Mouse (Mus musculus) lung, embryonic 14.5 days (tissue): ENCODE measurements around the gene Scpep1. TPM values are rescaled to one million over a fixed set of nuclear protein-coding genes. Genes with fewer than 3 reads are reported as not detected.

ENCODE experiments used
- ATAC-seq: fragments of 200-750 bp; cut with Nextera tagmentation; 2 replicates; pipeline ENCODE4 v1.8.0; 2017; ENCODE audit warnings: mild to moderate bottlenecking, moderate TSS enrichment, moderate library complexity; ENCODE audit not compliant: insufficient read depth
- DNase-seq: peaks from one replicate; pipeline ENCODE4 v3.0.0-alpha.2; 2015
- H3K27ac ChIP-seq: fragments of 300-500 bp; sonication (generic); 2 replicates; pipeline ENCODE4 v1.5.1; 2014; ENCODE audit warnings: low read depth, mild to moderate bottlenecking, moderate library complexity
- H3K27me3 ChIP-seq: fragments of 300-500 bp; sonication (generic); 2 replicates; pipeline ENCODE4 v1.6.1; 2014; ENCODE audit warnings: low read length, control low read depth; ENCODE audit not compliant: insufficient read depth
- H3K36me3 ChIP-seq: fragments of 300-500 bp; sonication (generic); 2 replicates; pipeline ENCODE4 v1.6.1; 2014; ENCODE audit warnings: control low read depth; ENCODE audit not compliant: insufficient read depth
- H3K4me1 ChIP-seq: fragments of 300-500 bp; sonication (generic); 2 replicates; pipeline ENCODE4 v1.6.1; 2014; ENCODE audit warnings: antibody characterized with exemption, control low read depth; ENCODE audit not compliant: insufficient read depth
- H3K4me2 ChIP-seq: fragments of 300-500 bp; sonication (generic); 2 replicates; pipeline ENCODE4 v1.6.1; 2014; ENCODE audit warnings: mild to moderate bottlenecking
- H3K4me3 ChIP-seq: fragments of 300-500 bp; sonication (generic); 2 replicates; pipeline ENCODE4 v1.5.1; 2014; ENCODE audit warnings: low read depth, low read length
- H3K9ac ChIP-seq: fragments of 300-500 bp; sonication (generic); 2 replicates; pipeline ENCODE4 v1.6.1; 2014
- H3K9me3 ChIP-seq: fragments of 300-500 bp; sonication (generic); 2 replicates; pipeline ENCODE4 v1.6.1; 2016; ENCODE audit warnings: low read depth, low read length, control low read depth
- CTCF ChIP-seq: IDR thresholded peaks from 2 replicates; pipeline ENCODE4 v1.5.1; 2016; ENCODE audit warnings: antibody characterized with exemption, low read depth
- WGBS: fragments of 180-500 bp; shearing (Covaris S2); extraction: QIAGEN DNeasy Blood & Tissue Kit; methylation state at CpG from one replicate; pipeline ENCODE4 v1.1.7; 2014; 5-methylcytosine and 5-hydroxymethylcytosine counted together
- polyA plus RNA-seq: library from polyadenylated mRNA; unstranded; fragments of >200 nt; fragmentation: Nextera tagmentation; extraction: Ambion mirVana; gene quantifications from 2 replicates; pipeline ENCODE4 v1.2.1, GENCODE M21; 2014

Gene Scpep1
- polyA plus RNA-seq, 1 experiment from 2014 or later, result 83.6 TPM

GRCm38 (mm10) chr11:88938770-88939169 lies 16.5 kb downstream of the Scpep1 start:
- 0 out of 2 replicates have a peak, but pooled peaks have one; percentile 18 for TF ChIP-seq CTCF
- peaks cover 47% of the 10 kb centered on the region; the same call in 1 of the 2 replicates for H3K36me3 ChIP-seq
- H3K9ac ChIP-seq, result no peak overlapping the region
- no peak overlapping the region for H3K4me3 ChIP-seq
- 91% methylated on average over 2 of the region's 2 CpGs for WGBS
- no peaks in the 10 kb centered on the region for H3K9me3 ChIP-seq
- no peak overlapping the region for H3K4me2 ChIP-seq
- no peak overlapping the region for H3K27ac ChIP-seq
- no peak for DNase-seq
- ATAC-seq, result no peak
- no peaks in the 10 kb centered on the region for H3K27me3 ChIP-seq
- no peaks in the 10 kb centered on the region for H3K4me1 ChIP-seq

DNA sequence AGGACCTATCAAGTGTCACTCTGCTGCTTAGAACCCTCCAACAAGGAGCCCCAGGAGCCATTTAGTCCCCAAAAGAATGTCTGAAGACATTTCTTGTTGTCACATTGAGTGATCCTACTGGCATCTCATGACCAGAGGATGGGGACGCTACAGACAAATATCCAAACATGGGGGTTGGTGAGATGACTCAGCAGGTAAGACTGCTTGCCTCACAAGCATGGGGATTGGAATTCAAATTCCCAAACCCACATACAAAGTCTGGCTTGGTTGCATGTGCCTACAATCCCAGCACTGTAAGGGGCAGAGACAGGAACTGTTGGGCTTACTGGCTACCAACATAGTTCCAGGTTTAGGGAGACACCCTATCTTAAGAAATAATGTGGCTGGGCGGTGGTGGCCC lies 17.4 kb downstream of the Scpep1 start:
- WGBS, result 88% methylated on average over 2 of the region's 2 CpGs
- DNase-seq (no peak), ATAC-seq (no peak)
- Histone ChIP-seq H3K9me3 (no peaks in the 10 kb centered on the region), H3K4me1 (no peaks in the 10 kb centered on the region), H3K27me3 (no peaks in the 10 kb centered on the region), H3K4me2 (no peak overlapping the region), H3K36me3 (peaks cover 47% of the 10 kb centered on the region), H3K9ac (no peak overlapping the region), H3K27ac (no peak overlapping the region), H3K4me3 (no peak overlapping the region)
- TF ChIP-seq CTCF, result no peak

DNA sequence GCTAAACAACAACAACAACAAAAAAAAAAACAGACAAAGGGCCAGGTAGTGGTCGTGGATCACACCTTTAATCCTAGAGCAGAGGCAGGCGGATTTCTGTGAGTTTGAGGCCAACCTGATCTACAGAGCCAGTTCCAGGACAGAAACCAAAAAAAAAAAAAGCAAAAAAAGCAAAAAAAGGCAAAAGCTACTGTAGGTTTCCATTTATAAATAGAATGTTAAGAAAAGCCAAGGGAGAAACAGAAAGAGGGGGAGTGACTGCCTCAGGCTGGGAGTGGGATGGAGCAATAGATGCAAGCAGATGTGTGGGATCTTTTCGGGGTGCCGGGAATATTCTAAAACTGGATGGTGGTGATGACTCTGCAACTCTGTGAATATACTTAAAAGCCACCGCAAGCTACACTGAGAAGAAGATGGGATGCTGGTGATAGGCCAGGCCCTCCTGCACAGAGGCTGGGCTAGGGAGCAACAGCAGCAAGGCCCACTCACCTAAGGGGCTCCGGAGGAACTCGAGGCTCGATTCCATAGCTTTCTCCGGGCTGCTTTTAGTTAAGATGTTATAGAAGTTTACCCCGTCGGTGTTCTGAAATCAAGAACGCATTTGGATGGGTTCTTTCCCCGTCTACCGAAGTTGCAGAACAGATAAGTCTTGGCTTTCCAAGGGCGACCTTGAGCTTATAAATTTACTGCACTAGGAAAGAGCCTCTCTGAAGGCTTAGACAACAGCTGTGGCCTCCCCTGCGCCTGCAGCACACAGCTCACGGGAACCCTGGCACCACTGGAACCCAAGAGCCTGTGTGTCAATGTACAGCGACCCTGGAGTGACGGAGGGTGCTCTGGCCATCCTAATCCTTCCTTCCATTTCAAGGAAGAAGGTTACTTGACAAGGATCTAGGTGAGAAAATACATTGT lies 20.9 kb downstream of the Scpep1 start:
- TF ChIP-seq CTCF, result no peak
- Histone ChIP-seq H3K9ac (no peak overlapping the region), H3K4me2 (no peak overlapping the region), H3K27me3 (no peaks in the 10 kb centered on the region), H3K36me3 (peaks cover 37% of the 10 kb centered on the region), H3K27ac (no peak overlapping the region), H3K4me1 (no peaks in the 10 kb centered on the region), H3K9me3 (no peaks in the 10 kb centered on the region), H3K4me3 (no peak overlapping the region)
- WGBS, result 88% methylated on average over 19 of the region's 19 CpGs
- ATAC-seq, result no peak
- DNase-seq, result no peak

DNA sequence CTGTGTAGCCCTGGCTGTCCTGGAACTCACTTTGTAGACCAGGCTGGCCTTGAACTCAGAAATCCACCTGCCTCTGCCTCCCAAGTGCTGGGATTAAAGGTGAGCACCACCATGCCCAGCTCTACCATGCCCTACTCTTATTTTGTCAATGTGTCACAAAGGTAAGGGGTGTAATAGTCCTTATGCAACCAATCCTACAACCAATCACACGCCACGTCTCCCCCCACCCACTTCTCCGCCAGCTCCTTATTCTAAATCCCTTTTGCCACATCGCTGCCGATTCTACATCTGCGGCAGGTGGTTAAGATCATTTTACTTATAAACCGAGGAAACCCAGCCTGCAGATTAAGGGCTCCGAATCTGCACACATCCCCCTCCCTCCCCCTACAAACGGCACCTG lies 22.2 kb downstream of the Scpep1 start:
- no peak overlapping the region for H3K4me3 ChIP-seq
- H3K27ac ChIP-seq, result no peak overlapping the region
- no peak for TF ChIP-seq CTCF
- H3K4me2 ChIP-seq, result no peak overlapping the region
- 92% methylated on average over 9 of the region's 9 CpGs for WGBS
- H3K4me1 ChIP-seq, result no peaks in the 10 kb centered on the region
- H3K9me3 ChIP-seq, result no peaks in the 10 kb centered on the region
- H3K27me3 ChIP-seq, result no peaks in the 10 kb centered on the region
- ATAC-seq (no peak), DNase-seq (no peak)
- peaks cover 40% of the 10 kb centered on the region for H3K36me3 ChIP-seq
- H3K9ac ChIP-seq, result no peak overlapping the region

DNA sequence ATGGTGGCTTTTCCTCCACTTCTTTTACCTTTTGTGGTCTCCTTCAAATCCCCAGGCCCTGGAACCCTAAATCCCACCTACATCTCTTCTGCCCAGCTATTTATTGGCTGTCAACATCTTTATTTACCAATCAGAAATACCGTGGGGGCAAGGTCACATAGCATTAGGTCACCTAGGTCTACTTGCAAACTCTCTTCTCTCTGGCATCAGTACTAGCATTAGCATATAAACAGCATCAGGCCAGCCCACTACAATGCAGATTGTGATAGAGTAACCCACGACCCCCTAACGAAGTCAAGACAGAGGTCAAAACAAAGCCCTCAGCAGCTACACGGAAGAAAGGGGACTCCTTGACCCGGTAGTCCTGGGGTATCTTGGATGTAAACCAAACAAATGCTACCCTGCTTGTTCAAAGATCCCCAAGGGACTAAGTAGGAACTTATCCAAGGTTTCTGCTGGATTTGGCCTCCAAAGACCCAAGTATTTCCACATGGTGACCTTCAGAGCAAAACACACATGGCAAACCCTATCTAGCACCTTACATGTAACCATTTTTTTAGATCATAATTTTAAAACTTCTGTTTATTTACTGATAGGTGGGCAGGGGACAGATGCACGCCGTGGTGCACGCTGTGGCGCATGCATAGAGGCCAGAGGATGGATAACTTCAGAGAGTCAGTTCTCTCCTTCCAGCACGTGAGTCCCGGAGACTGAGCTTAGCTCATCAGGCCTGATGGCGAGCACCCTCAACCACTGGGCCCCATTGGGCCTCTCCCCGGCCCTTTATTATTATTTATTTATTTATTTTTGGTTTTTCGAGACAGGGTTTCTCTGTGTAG lies 23.4 kb downstream of the Scpep1 start:
- H3K9me3 ChIP-seq, result no peaks in the 10 kb centered on the region
- no peaks in the 10 kb centered on the region for H3K27me3 ChIP-seq
- 83% methylated on average over 14 of the region's 14 CpGs for WGBS
- TF ChIP-seq CTCF, result no peak
- DNase-seq (no peak), ATAC-seq (no peak)
- no peak overlapping the region for H3K9ac ChIP-seq
- no peak overlapping the region for H3K4me2 ChIP-seq
- no peak overlapping the region for H3K4me3 ChIP-seq
- peaks cover 46% of the 10 kb centered on the region for H3K36me3 ChIP-seq
- H3K27ac ChIP-seq, result no peak overlapping the region
- no peaks in the 10 kb centered on the region for H3K4me1 ChIP-seq

GRCm38 (mm10) chr11:88926566-88926965 lies 28.7 kb downstream of the Scpep1 start:
- DNase-seq, result no peak
- no peak for TF ChIP-seq CTCF
- H3K9me3 ChIP-seq, result no peaks in the 10 kb centered on the region
- no peaks in the 10 kb centered on the region for H3K27me3 ChIP-seq
- ATAC-seq, result no peak
- 71% methylated on average over 5 of the region's 5 CpGs for WGBS
- no peaks in the 10 kb centered on the region for H3K4me1 ChIP-seq
- peaks cover 45% of the 10 kb centered on the region for H3K36me3 ChIP-seq
- no peak overlapping the region for H3K4me2 ChIP-seq
- H3K4me3 ChIP-seq, result no peak overlapping the region
- H3K9ac ChIP-seq, result no peak overlapping the region
- no peak overlapping the region for H3K27ac ChIP-seq

DNA sequence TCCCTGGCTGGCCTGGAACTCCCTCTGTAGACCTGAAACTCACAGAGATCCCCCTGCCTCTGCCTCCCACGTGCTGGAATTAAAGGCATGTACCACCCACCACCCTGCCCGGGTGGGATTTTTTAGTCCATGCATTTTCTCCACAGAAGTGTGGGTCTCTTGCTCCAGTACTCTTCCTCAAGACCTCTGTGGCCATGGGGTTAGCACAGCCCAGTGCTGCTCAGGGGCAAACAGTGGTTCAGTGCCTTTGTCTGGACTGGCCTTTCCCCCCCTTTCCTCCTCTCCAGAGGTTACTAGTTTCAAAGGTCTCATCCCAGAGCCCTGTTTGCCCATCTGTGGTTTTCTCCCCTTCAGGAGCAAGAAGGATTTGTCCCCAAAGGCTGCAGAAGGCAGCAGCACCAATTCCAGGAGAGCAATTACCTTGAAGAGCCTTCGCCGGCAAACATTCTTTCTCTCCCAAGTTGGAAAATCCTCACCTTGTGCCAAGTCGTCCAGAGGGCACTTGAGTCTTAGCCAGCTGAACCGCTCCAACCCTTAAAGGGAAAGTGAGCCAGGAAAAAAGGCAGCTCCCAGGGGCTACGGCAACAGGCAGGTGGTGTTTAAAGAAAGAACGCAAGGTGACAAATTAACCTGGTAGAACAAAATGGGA lies 45.8 kb downstream of the Scpep1 start:
- no peak for ATAC-seq

More for the DNA sequence above, 45.8 kb downstream of the Scpep1 start:
- WGBS, result 66% methylated on average over 8 of the region's 8 CpGs
- peak overlapping the region; percentile 59 for H3K27ac ChIP-seq
- no peak overlapping the region for H3K4me2 ChIP-seq
- H3K27me3 ChIP-seq, result no peaks in the 10 kb centered on the region
- no peaks in the 10 kb centered on the region for H3K4me1 ChIP-seq
- no peak overlapping the region for H3K4me3 ChIP-seq
- no peak overlapping the region for H3K9ac ChIP-seq
- TF ChIP-seq CTCF, result no peak
- H3K36me3 ChIP-seq, result no peaks in the 10 kb centered on the region
- H3K9me3 ChIP-seq, result no peaks in the 10 kb centered on the region
- DNase-seq, result peak; percentile 71
